Mouse (Mus musculus) forebrain, embryonic 14.5 days (tissue): ENCODE results near the gene Mrpl1. TPM values are rescaled to one million over a fixed set of nuclear protein-coding genes. Genes with fewer than 3 reads are reported as not detected.

ENCODE experiments used
- ATAC-seq: fragments of 200-750 bp; cut with Nextera tagmentation; 2 replicates; pipeline ENCODE4 v1.8.0; 2017; ENCODE audit warnings: mild to moderate bottlenecking, moderate library complexity
- DNase-seq: peaks from one replicate; pipeline ENCODE4 v3.0.0-alpha.2; 2015; ENCODE audit warnings: low spot score
- H3K27ac ChIP-seq: fragments of 300-500 bp; sonication (generic); 2 replicates; pipeline ENCODE4 v1.5.1; 2014; ENCODE audit warnings: low read depth, mild to moderate bottlenecking, control low read depth, low read length, moderate library complexity
- H3K27me3 ChIP-seq: fragments of 300-500 bp; sonication (generic); replicated peaks from 2 replicates; pipeline ENCODE4 v1.6.1; 2014; ENCODE audit warnings: low read length, control low read depth, mixed read lengths; ENCODE audit not compliant: control insufficient read depth, insufficient read depth
- H3K36me3 ChIP-seq: fragments of 300-500 bp; sonication (generic); 2 replicates; pipeline ENCODE4 v1.6.1; 2014; ENCODE audit warnings: low read length, control low read depth; ENCODE audit not compliant: control insufficient read depth, insufficient read depth
- H3K4me1 ChIP-seq: fragments of 300-500 bp; sonication (generic); 2 replicates; pipeline ENCODE4 v1.6.1; 2014; ENCODE audit warnings: antibody characterized with exemption, low read length, control low read depth; ENCODE audit not compliant: control insufficient read depth, insufficient read depth
- H3K4me2 ChIP-seq: fragments of 300-500 bp; sonication (generic); 2 replicates; pipeline ENCODE4 v1.6.1; 2014; ENCODE audit warnings: mild to moderate bottlenecking, control low read depth, low read length
- H3K4me3 ChIP-seq: fragments of 300-500 bp; sonication (generic); 2 replicates; pipeline ENCODE4 v1.5.1; 2014; ENCODE audit warnings: low read depth, low read length, control low read depth
- H3K9ac ChIP-seq: fragments of 300-500 bp; sonication (generic); 2 replicates; pipeline ENCODE4 v1.6.1; 2014; ENCODE audit warnings: mild to moderate bottlenecking, low read length, control low read depth, moderate library complexity
- H3K9me3 ChIP-seq: fragments of 300-500 bp; sonication (generic); replicated peaks from 2 replicates; pipeline ENCODE4 v1.6.1; 2016; ENCODE audit warnings: low read length, control low read depth, mixed read lengths; ENCODE audit not compliant: control insufficient read depth
- WGBS: fragments of 180-500 bp; shearing (Covaris S2); extraction: QIAGEN DNeasy Blood & Tissue Kit; methylation state at CpG from one replicate; pipeline ENCODE4 v1.1.7; 2014; 5-methylcytosine and 5-hydroxymethylcytosine counted together
- polyA plus RNA-seq: library from polyadenylated mRNA; unstranded; fragments of >200 nt; fragmentation: Nextera tagmentation; extraction: Ambion mirVana; gene quantifications from 2 replicates; pipeline ENCODE4 v1.2.1, GENCODE M21; 2014

Mrpl1 gene
- 16.8 TPM in 2 replicates for polyA plus RNA-seq

- Histone ChIP-seq H3K27me3 (no peaks in the 10 kb centered on the region), H3K4me3 (peak within 1 kb of the TSS; percentile 59), H3K27ac (peak within 1 kb of the TSS; percentile 44; the same call in 1 of the 2 replicates), H3K4me2 (peak within 1 kb of the TSS; percentile 67), H3K4me1 (peaks cover 10% of the 10 kb centered on the region), H3K9me3 (no peaks in the 10 kb centered on the region), H3K9ac (peak within 1 kb of the TSS; percentile 73), H3K36me3 (peaks cover 4% of the 10 kb centered on the region)
- ATAC-seq: peak; percentile 59
- peak; percentile 52 for DNase-seq
- WGBS: 2% methylated on average over 17 of the region's 17 CpGs
These were observed at the start of gene Mrpl1 for GRCm38 (mm10) chr5:96209459-96209858. TSS of gene Mrpl1 (plus strand) at chr5:96209493.

GRCm38 (mm10) chr5:96160467-96161262, 48.6 kb upstream of the Mrpl1 start:
- peak overlapping the region; percentile 85 for H3K4me2 ChIP-seq
- H3K4me1 ChIP-seq: peaks cover 5% of the 10 kb centered on the region
- H3K9me3 ChIP-seq: no peaks in the 10 kb centered on the region
- H3K36me3 ChIP-seq: no peaks in the 10 kb centered on the region
- H3K27me3 ChIP-seq: no peaks in the 10 kb centered on the region
- ATAC-seq: peak; percentile 0; the same call in 1 of the 2 replicates
- WGBS: under 1% methylated on average over 49 of the region's 50 CpGs
- H3K9ac ChIP-seq: peak overlapping the region; percentile 97
- DNase-seq: peak; percentile 39
- peak overlapping the region; percentile 99 for H3K27ac ChIP-seq
- H3K4me3 ChIP-seq: peak overlapping the region; percentile 94

GRCm38 (mm10) chr5:96161263-96161577, 48.1 kb upstream of the Mrpl1 start:
- ATAC-seq: peak; percentile 27
- Histone ChIP-seq H3K4me2 (peak overlapping the region; percentile 85), H3K9me3 (no peaks in the 10 kb centered on the region), H3K4me1 (peaks cover 5% of the 10 kb centered on the region), H3K9ac (peak overlapping the region; percentile 97), H3K36me3 (no peaks in the 10 kb centered on the region), H3K4me3 (peak overlapping the region; percentile 94), H3K27me3 (no peaks in the 10 kb centered on the region), H3K27ac (peak overlapping the region; percentile 99)
- no peak for DNase-seq
- 1% methylated on average over 28 of the region's 45 CpGs for WGBS

- H3K36me3 ChIP-seq: no peaks in the 10 kb centered on the region
- peak; percentile 67 for ATAC-seq
- peak overlapping the region; percentile 97 for H3K9ac ChIP-seq
- peak overlapping the region; percentile 85 for H3K4me2 ChIP-seq
- WGBS: under 1% methylated on average over 80 of the region's 114 CpGs
- no peaks in the 10 kb centered on the region for H3K27me3 ChIP-seq
- H3K4me1 ChIP-seq: peaks cover 5% of the 10 kb centered on the region
- peak overlapping the region; percentile 94 for H3K4me3 ChIP-seq
- peak; percentile 62 for DNase-seq
- no peaks in the 10 kb centered on the region for H3K9me3 ChIP-seq
- peak overlapping the region; percentile 99 for H3K27ac ChIP-seq
These were observed 47.5 kb upstream of the Mrpl1 start for GRCm38 (mm10) chr5:96161578-96162398.

- H3K27ac ChIP-seq: peak overlapping the region; percentile 99
- H3K27me3 ChIP-seq: no peaks in the 10 kb centered on the region
- H3K4me2 ChIP-seq: peak overlapping the region; percentile 85
- peaks cover 5% of the 10 kb centered on the region for H3K4me1 ChIP-seq
- H3K36me3 ChIP-seq: no peaks in the 10 kb centered on the region
- under 1% methylated on average over 56 of the region's 56 CpGs for WGBS
- ATAC-seq: peak; percentile 90
- peak overlapping the region; percentile 94 for H3K4me3 ChIP-seq
- peak overlapping the region; percentile 97 for H3K9ac ChIP-seq
- DNase-seq: peak; percentile 94
- no peaks in the 10 kb centered on the region for H3K9me3 ChIP-seq
These were observed 46.6 kb upstream of the Mrpl1 start for GRCm38 (mm10) chr5:96162399-96163331.

GRCm38 (mm10) chr5:96163396-96164020, 45.8 kb upstream of the Mrpl1 start:
- WGBS: 3% methylated on average over 1 of the region's 1 CpGs
- Histone ChIP-seq H3K4me1 (peaks cover 5% of the 10 kb centered on the region), H3K36me3 (no peaks in the 10 kb centered on the region), H3K9ac (peak overlapping the region; percentile 97), H3K4me2 (peak overlapping the region; percentile 85), H3K9me3 (no peaks in the 10 kb centered on the region), H3K27me3 (no peaks in the 10 kb centered on the region), H3K27ac (no peak overlapping the region), H3K4me3 (peak overlapping the region; percentile 94)
- no peak for DNase-seq
- ATAC-seq: no peak

- ATAC-seq: no peak
- H3K27me3 ChIP-seq: no peaks in the 10 kb centered on the region
These were observed 45.3 kb upstream of the Mrpl1 start, which contains the start of gene Cnot6l for GRCm38 (mm10) chr5:96164021-96164411. TSS of gene Cnot6l (minus strand) at chr5:96164171.

GRCm38 (mm10) chr5:96166761-96167160, 42.5 kb upstream of the Mrpl1 start:
- H3K27me3 ChIP-seq: no peaks in the 10 kb centered on the region
- no peak overlapping the region for H3K4me2 ChIP-seq
- WGBS: 87% methylated on average over 2 of the region's 2 CpGs
- DNase-seq: no peak
- no peak overlapping the region for H3K27ac ChIP-seq
- no peak for ATAC-seq
- H3K9me3 ChIP-seq: no peaks in the 10 kb centered on the region
- no peak overlapping the region for H3K9ac ChIP-seq
- H3K4me3 ChIP-seq: no peak overlapping the region
- H3K4me1 ChIP-seq: no peaks in the 10 kb centered on the region
- H3K36me3 ChIP-seq: no peaks in the 10 kb centered on the region

More at GRCm38 (mm10) chr5:96164021-96164411, 45.3 kb upstream of the Mrpl1 start, which contains the start of gene Cnot6l:
- H3K9me3 ChIP-seq: no peaks in the 10 kb centered on the region
- WGBS: 54% methylated on average over 5 of the region's 5 CpGs
- H3K4me3 ChIP-seq: peak within 1 kb of the TSS; percentile 94
- DNase-seq: peak; percentile 19
- no peaks in the 10 kb centered on the region for H3K36me3 ChIP-seq
- H3K4me1 ChIP-seq: peaks cover 5% of the 10 kb centered on the region
- H3K4me2 ChIP-seq: peak within 1 kb of the TSS; percentile 85
- H3K27ac ChIP-seq: no peak within 1 kb of the TSS; the same call in 1 of the 2 replicates
- peak within 1 kb of the TSS; percentile 97 for H3K9ac ChIP-seq
